Mouse (Mus musculus): ENCODE results near the gene Gdap1l1.
A peak's percentile ranks its signal among the peaks of the same experiment; 100 is the strongest.
"Not testable (repeated sequence)": the region's sequence is repeated elsewhere in the genome, so short reads cannot be mapped to it uniquely, and the experiment has no call there.

Gdap1l1 gene

DNA sequence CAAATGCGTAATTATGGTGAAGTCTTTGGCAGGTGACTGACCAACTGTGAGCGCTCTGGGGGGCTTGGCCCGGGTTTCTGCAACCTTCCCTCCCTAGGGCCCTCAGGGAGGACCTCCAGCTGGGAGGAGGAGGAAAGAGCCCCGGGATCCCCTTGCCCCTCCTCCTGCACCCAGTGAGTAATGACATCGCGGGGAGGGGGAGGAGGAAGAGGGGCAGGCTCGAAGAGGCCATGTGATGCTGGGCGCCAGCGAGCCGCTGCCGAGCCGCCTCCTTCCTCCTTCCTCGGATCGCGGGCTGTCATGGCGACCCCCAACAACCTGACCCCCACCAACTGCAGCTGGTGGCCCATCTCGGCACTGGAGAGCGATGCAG, at the start of gene Gdap1l1:
Gdap1l1 (plus strand) TSS at position 231 of the 373 bp plus-strand sequence.
- DNase-seq (ENCODE audit: low spot score) = no peak

DNA sequence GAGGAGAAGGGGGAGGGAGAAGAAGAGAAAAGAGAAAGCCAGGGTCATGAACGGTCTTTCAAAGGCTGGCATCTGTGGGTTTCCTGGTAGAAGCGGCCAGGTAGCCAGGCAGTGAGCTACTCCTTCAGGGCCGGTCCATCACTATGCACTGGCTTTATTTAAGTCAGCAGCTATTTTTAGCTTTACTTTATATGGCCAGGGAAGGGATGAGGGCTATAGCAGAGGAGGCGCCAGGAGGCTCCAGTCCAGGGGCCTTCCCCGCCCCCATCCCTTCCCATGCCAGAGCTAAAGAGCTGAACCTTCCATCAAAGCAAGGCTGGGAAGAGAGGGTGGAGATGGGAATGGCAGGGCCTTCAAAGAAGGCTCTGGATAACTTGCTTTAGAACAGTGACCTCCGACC, 45.8 kb upstream of the Gdap1l1 start:
- DNase-seq (ENCODE audit: low spot score) = peak; percentile 48

DNA sequence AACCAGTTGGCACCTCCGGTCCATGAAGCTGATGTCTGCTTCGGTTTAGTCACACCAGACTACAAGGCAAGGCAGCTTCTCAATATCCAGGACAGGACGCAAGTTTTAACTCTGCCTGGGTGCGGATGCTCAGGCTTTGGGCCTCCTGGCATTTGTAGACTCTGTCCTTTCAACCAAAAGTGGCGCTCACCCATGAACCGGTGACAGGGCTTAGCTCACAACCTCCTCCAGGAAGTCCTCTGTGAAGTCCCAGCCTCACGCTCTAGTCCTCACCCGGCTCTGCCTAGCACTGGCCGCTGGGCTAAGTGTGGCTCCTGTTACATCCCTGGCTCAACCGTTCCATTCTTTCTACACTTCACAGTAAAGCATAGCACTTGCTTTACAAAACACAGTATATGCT, 45.0 kb upstream of the Gdap1l1 start:
- DNase-seq (ENCODE audit: low spot score) = no peak

DNA sequence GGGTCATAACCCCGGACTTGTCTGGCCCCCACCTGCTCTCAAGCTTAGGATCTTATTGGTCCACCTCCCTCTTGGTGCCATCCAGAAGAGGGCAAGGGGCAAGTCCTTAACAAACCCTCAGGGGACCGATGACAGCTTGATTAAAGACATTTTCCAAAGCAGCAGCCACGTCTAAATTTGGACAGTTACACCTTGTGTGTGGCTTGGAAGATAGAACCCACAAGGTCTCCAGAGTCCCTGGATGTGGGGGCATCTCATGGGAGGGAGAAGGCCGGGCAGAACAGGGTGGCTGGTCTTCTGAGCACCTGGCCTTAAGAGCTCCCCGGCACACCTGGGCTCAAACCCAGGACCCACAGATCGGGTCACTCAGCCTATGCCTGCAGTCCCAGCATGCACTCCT, 44.3 kb upstream of the Gdap1l1 start:
- DNase-seq (ENCODE audit: low spot score) = no peak

DNA sequence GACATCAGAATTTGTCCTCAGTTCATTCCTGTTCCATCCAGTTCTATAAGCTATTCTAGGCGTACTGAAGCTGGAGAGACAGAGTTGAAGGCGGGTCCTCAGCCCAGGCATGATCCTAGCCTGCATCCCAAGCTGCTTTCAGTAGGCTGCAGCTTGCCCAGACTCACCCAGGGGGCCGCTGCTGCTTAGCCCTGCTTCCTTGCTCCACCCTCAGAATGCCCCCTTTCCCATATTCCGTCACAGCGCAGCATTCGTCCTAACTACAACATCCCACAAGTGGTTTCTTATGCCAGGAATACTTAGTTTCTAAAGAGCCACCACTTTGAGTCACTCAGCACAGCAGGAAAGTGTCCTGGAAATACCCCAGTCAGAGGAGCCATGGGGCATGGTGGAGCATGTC, 43.3 kb upstream of the Gdap1l1 start:
- no peak for DNase-seq (ENCODE audit: low spot score)

DNA sequence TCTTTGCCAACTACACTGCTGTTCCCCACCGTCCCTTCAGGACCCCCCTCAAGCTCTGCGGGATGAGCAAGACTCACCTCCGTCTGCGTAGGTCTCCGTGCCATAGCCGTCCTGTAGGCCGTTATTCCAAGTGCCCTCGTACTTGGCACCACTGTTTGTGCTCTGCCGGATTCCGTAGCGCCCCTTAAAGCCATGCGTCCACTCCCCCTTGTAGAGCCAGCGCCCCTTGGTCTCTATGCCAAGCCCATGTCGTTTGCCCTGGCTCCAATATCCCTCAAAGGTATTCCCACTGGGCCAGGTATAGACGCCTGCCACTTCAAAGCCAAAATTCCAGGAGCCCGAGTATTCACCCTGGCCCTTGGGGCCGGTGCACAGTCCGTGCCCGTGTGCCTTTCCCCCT, 41.2 kb upstream of the Gdap1l1 start:
- DNase-seq (ENCODE audit: low spot score) = no peak

DNA sequence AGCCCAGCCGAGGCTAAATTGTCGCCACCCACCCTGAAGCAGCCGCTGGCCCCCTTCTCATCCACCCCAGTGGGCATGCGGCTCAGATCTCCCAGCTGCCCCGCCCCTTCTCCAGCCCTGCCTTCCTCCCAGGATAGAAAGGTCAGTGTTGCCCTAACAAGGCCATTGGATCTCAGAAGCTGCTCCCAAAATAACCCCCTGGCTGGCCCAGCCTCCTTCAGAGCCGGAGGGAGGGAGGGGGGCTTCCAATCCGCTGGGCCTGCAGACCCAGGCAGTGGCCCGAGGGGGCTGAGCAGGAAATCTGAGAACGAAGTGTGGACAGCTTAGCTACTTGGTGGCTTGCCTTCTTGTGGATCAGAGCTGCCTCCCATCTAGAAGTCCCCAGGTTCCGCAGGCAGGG, 40.4 kb upstream of the Gdap1l1 start, which contains the start of gene Jph2:
Jph2 (minus strand) TSS at position 89 of the 400 bp plus-strand sequence.
- peak; percentile 60 for DNase-seq (ENCODE audit: low spot score)

DNA sequence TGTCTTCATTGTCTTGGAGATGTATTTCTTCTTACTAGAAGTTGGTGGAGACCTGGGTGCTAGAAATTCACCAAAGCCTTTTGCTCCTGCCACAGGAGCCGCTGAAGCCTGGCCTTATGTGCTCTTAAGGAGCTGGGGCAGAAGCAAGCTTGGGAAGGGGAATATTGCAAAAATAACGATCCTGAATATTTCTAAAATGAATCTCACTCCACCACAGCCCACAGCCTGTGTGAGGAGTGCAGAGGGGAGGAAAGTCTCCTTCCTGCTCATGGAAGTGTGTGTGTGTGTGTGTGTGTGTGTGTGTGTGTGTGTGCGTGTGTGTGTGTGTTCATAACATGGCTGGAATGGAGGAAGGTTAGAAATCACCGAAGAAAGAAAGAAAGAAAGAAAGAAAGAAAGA, 39.5 kb upstream of the Gdap1l1 start:
- no peak for DNase-seq (ENCODE audit: low spot score)

DNA sequence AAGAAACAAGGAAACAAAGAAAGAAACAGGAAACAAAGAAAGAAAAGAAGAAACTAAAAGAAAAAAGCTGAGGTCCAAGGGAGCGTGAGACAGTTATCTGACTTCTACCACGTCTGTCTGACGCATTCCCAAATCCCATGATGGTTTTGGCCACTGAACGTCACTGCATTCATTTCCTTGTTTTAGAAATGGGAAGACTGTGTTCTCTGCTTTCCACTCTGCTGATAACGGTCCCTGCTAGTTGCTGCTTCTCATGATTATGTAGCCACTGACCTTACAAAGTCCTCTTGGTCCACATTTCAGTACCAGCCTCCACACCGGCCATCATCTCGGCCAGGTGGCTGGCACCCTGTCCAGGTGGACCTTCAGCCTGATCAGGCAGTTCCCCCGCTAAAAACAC, 39.1 kb upstream of the Gdap1l1 start:
- DNase-seq (ENCODE audit: low spot score) = no peak

DNA sequence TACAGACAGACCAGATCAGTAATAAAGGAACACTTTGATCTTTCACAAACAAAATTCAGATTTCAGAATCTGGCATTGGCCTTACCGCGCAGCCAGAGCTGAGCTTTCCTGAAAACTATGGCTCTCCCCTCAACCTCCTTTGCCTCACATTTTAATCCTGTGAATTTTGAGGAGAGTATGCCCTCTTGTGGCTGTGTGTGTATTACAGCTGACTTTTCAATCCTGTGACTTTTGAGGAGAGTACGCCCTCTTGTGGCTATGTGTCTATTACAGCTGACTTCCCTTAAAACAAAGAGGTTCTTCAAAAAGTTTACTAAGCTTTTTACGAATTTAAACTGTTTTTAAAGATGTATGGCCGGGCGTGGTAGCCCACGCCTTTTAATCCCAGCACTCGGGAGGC, 37.1 kb upstream of the Gdap1l1 start:
- peak; percentile 79 for DNase-seq (ENCODE audit: low spot score)

DNA sequence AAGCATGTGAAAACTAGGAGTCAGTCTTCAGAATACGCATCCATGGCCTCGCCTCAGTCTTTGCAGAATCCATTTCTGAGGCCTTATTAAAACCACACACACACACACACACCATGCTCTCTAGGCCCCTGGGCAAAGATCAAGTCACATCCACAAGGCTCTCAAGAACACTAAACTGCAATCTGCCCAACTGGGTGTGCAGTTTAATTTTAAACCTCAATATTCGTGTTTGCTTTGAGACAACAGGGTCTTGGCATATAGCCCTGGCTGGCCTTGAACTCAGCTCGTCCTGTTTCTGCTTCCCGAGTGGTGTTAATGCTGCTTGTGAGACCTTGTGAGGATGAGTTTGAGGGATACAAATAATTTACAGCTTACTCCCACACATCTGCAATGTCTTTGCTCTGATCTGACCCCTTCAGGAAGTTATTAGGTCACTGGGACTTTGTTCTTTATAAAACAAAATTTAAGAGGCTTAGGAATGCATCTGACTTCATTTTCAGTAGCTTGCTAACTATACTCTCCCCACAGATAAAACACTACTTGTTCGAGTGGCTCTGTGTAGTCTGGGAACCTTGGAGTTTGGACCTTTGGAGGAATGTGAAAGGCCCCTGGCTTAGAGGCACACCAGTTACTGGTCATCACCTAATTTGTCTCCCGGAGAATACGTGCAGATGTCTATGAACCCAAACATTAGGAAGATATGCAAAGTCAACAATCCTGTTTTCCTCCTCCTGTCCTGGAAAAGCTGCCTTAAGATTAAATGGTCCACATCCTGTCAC, 34.0 kb upstream of the Gdap1l1 start:
- DNase-seq (ENCODE audit: low spot score) = no peak

DNA sequence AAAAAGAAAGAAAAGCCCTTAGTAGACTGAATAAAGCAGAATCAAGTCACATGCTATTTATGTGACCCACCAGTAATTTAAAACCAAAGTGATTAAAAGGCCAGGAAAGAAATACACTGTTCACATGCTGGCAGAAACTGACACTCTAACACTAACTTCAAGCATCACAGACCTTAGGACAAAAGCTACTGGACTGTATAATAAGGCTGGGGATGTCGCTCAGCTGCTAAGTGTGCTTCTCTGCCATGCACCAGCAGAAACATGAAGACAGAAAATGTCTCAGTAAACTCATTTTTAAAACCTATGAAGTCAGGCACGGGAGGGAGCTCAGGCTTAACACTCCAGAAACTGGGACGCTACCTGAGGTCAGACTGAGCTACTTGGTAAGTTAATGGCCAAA, 28.1 kb upstream of the Gdap1l1 start:
- no peak for DNase-seq (ENCODE audit: low spot score)

DNA sequence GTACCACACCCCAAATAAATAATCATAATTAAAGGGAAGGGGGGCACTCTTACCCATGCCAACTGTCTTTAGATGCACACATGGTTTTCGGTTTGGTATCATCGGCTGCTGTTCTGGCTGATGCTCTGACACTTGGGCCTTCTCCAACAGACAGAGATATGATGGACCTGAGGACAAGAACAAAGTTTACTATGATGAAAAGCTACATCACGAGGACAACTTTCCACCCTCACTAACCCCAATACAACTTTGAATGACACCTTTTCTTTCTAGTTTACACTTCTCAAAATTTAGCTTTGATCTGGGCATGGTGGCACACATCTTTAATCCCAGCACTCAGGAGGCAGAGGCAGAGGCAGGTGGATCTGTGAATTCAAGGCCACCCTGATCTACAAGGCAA, 26.9 kb upstream of the Gdap1l1 start:
- not testable (repeated sequence) for DNase-seq (ENCODE audit: low spot score)

DNA sequence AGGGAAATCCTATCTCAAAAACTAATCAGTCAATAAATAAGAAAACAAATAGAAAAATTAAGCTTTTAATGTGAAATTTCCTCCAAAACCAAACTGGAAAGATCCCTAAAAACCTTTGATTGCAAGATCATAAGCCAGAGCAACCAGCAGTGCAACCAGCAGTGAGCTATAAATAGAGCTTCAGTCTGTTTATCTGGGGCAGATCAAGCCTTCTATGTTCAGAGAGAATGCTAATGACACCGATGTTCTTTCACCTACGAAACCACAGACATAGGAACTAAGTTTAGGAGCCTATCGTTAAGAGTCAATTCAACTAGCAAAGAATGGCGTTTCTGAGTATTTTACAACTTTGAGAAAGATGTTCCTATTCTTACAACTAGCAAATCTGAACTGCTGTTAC, 26.4 kb upstream of the Gdap1l1 start:
- DNase-seq (ENCODE audit: low spot score) = no peak

DNA sequence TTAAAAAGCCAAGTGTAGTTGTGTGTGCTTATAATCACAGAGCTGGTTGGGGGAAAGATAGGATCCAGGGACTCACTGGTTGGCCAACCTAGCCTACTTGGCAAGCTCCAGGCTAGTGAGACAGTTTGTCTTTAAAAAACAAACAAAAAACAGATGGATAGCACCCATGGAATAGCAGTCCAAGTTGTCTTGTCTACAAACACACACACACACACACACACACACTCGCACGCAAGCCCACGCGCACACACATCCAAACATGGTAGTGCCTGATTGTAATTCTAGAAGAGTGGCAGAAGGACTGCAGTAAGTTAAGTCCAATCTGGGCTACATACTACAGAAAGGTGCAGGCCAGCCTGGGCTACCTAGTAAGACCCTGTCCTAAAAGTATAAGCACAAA, 25.9 kb upstream of the Gdap1l1 start:
- no peak for DNase-seq (ENCODE audit: low spot score)

DNA sequence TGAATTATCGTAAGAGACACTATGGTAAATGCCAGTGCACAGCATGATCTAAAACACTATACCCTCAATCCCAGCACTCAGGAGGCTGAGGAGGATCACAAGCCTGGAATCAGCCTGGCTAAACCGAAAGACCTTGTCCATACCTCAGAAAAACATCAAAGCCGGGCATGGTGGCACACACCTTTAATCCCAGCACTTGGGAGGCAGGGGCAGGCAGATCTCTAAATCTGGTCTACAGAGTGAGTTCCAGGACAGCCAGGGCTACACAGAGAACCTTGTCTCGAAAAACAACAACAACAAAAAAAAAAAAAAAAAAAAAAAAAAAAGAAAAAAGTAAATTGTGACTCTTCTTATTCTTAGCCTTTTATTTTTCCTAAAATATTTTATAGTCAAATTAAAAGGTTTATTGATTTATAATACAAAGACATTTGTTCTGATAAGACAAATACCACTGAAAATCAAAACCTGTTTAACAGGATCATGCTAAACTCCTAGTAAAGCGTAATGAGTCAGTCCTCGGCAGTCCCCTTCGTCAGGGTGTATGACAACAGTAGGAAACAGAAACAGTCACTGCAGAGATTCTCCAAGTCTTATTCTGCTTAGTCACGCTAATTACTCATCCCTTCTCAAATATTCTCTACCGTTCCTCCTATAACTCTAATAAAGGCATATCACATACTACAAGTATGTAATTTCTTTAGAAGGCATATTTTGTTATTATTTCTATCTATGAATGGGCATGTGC, 25.3 kb upstream of the Gdap1l1 start:
- DNase-seq (ENCODE audit: low spot score) = no peak

DNA sequence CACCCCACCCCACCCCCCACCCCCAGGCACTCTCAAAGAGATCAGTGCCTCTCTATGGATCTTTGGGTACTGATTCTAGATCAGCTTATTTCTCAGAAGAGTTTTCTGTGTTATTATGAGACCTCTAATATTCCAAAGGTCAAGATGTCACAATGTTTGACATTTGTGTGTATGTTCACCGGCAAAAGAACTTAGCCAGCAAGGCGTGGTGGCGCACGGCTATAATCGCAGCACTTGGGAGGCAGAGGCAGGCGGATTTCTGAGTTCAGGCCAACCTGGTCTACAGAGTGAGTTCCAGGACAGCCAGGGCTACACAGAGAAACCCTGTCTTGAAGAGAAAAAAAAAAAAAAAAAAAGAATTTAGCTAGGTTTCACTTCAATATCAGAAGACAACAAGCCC, 21.2 kb upstream of the Gdap1l1 start:
- DNase-seq (ENCODE audit: low spot score) = no peak

DNA sequence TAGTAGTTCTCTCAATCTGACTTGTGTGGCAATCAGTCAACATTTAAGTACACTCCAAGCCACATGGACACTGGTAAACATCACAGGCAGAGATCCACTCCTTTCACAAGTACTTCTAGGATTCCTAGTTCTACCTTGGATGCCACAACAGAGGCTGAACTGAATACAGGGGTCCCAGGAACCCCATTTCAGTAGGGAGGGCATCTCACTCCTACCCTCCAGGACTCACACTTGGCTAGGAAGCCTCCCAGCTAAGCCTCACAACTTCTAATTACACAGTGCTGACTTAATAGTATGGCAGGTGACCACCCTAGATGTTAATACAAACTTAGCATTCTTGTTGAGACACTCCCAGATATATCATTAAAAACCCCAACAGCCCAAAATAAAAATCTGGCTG, 20.4 kb upstream of the Gdap1l1 start:
- DNase-seq (ENCODE audit: low spot score) = no peak

DNA sequence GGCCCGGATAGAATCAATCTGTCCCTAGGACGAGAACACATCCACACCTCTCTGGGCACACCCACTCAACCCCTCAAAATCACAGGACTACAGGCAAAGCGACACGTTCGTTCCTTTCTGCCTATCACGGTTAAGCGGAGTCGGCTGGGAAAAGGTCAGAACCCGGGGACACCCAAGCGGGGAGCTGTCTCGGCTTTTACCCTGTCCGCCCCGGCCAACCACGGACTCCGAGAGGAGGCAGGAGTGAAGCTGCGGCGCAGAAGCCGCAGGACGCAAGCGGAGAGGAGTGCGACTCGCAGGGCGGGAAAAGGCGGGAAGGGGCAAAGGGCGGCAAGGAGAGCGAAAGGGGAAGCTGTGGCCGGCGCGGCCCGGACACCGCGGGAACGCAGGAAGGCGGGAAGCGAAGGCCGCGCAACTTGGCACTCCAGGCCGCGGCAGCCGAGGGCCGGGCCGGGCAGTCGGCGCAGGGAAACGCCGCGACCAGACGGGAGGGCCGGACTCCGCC, 19.4 kb upstream of the Gdap1l1 start:
- no peak for DNase-seq (ENCODE audit: low spot score)

DNA sequence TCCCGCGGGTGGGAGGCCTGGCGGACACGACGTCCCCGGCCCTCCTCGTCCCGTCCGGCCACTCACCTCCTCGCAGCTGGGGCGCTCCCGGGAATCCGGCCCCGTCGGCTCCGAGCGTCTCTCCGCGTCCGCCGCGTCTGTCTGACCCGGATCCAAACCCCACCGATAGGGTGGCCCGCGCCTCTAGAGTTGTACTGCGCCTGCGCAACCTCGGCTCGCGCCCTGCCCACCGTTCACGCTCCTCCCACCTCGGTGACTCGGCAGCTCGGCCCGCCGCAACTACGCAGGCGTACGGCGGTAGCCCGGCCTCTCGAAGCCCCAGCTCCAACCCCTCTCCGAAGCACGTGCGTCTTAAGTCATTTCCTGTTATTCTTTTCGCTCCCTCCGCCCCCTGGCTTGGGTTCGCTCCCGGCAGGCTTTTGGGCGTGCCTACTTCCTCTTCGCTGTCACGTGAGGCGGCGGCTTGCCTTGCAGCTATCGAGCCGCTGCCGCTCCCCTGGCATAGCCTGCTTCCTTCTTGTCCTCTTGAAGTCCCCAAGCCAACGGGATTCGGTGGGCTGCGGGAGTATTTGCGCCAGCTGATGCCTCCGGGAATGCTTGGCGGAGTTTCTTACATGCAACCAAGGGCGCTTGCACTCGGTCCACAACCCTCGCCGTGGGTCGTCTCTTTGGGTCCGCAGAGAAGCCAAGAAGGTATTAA, 18.8 kb upstream of the Gdap1l1 start:
- DNase-seq (ENCODE audit: low spot score) = peak; percentile 99

DNA sequence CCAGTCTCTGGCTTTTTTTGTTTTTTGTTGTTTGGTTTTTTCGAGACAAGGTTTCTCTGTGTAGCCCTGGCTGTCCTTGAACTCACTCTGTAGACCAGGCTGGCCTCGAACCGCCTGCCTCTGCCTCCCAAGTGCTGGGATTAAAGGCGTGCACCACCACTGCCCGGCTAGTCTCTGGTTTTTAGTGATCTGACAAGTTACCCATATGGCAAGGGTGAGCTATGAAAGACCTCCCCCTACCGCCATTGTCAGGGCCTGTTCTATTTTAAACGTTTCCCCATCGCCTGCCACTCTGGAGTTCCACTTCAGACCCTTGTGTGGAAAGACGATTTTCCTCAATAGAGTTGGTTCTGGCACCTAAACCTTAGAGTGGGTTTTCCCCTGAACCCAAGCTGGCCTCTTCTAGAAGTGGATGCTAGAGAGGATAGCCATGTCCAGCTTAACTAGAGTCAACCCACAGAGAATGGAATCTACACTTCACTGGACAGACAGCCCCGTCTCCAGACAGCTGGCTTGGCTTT, 17.9 kb upstream of the Gdap1l1 start:
- no peak for DNase-seq (ENCODE audit: low spot score)

DNA sequence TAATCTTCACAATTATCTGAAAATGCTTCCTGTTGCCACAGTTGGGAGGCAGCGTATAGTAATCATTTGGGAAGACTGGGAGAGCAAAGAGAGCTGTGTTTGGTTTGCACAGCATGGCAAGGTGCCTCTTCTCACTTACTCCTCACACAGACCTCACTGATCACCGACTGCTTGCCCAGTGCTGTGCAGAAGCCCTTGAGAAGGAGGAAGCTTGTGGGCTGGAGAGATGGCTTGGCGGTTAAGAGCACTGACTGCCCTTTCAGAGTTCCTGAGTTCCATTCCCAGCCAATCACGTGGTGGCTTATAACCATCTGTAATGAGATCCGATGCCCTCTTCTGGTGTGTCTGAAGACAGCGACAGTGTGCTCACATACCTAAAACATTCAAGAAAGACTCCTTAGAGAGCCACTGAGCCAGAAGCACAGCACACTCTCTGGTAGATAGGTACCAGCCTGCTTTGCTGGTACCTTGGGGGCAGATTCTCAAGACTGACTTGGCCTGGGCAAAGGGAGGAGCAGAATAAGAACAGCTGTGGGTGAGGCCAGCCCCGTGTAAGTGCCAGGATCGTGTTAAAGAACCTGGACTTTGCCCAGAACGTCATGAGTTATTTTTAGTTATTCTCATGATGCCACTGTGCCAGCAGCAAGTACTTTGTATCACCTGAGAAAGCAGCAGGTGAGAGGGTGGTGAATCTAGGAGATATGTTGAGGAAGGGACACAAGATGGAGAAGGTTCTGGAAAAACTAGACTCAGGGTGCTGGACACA, 15.2 kb upstream of the Gdap1l1 start:
- no peak for DNase-seq (ENCODE audit: low spot score)
